Mouse (Mus musculus): ENCODE results near the gene Rtn4rl1. TPM values are rescaled to one million over a fixed set of nuclear protein-coding genes. Genes with fewer than 3 reads are reported as not detected.

The Rtn4rl1 gene
- polyA plus RNA-seq (2012; ENCODE audit: insufficient read depth, insufficient read length, low replicate concordance, missing spikeins): not detected in 2 replicates

DNA sequence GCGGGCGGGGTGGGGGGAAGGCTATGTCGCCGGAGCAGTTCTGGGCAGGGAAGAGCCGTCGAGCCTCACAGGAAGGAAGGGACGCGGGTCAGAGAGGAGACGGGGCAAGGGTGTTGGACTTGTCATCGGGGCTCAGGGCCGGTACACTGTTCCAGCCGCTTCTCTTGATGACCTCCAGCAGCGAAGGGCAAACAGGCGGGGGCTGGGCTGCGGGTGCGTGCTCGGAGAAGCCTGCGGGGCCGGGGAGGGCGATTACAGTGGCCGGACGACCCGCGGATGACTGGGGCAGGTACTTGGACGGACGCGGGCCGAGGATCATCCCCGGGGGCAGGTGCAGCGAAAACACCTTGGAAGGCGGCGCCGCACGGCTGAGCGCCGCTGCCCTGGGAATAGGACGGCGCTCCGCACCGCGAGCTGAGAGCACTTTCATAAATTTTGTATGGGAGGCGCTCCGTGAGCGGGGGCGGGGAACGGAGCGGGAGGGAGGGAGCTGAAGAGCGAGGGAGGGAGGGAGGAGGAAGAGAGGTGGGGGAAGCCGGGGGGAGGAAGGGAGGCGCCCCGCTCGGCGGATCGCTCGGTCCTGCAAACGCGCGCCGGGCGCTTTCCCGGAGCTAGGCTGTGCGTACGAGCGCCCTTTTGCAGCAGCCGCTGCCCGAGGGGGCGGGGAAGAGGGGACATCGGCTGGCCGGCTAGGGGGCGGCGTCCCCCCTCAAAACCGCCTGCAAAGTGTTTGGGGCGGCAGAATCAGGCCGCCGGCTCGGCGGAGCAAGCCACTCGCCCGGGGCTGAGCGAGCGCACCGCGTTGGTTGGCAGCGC lies at the start of gene Rtn4rl1:
TSS of gene Rtn4rl1 (plus strand) at position 528 of the 816 bp plus-strand sequence.
- H3K4me1 ChIP-seq (ENCODE audit: control insufficient read depth, insufficient read depth, low read length): peaks cover 27% of the 10 kb centered on the region
- H3K4me3 ChIP-seq (ENCODE audit: insufficient read depth, low read depth, low read length): peak within 1 kb of the TSS; percentile 38
- no peak within 1 kb of the TSS for H3K27ac ChIP-seq (ENCODE audit: insufficient read depth, low read depth, low read length)
- TF ChIP-seq POLR2A (IDR thresholded peaks at IDR 0.05; ENCODE audit: insufficient read depth, low read depth, low read length) (no peak), CTCF (IDR thresholded peaks at IDR 0.05; ENCODE audit: insufficient read depth, low read depth, low read length) (no peak)
- under 1% methylated on average over 83 of the region's 84 CpGs for WGBS

GRCm38 (mm10) chr11:75145841-75146240 lies 47.7 kb upstream of the Rtn4rl1 start:
- WGBS: 80% methylated on average over 2 of the region's 2 CpGs
- Histone ChIP-seq H3K4me1 (ENCODE audit: control insufficient read depth, insufficient read depth, low read length) (peaks cover 8% of the 10 kb centered on the region), H3K4me3 (ENCODE audit: insufficient read depth, low read depth, low read length) (no peak overlapping the region), H3K27ac (ENCODE audit: insufficient read depth, low read depth, low read length) (no peak overlapping the region)
- TF ChIP-seq CTCF (IDR thresholded peaks at IDR 0.05; ENCODE audit: insufficient read depth, low read depth, low read length) (no peak), POLR2A (IDR thresholded peaks at IDR 0.05; ENCODE audit: insufficient read depth, low read depth, low read length) (no peak)

DNA sequence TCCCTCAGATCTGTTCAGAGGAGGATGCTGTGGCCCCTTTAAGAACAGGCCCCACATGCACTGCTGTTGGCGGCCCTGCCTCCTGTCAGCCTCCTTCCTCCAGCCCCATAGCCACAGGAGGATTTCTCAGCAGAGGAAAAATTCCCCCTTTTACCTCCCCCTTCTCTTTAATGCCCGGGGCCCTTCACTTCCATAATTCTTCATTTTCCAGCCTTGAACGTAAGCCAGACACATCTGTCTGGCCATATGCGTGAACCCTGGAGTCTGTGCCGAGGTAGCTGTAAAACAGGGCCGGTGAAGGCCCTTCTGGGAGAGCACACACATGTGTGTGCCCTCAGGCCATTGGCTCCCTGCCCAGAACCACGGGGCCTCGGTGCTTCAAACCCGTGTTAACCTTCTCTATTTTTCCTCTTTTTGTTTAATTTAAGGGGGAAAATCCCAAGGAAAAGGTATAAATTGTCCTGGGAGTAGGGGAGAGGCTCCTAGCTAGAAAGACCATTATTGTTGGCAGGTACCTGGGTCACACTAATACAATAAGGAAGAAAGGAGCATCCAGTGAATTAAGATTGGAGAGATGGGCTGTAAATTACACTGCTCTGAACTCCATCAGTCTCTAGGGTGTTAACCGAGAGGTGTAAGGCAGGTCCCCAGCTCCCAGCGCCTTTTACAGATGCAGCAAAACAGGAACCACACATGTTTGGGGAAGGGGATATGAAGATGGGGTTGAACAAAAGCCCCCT lies 46.3 kb upstream of the Rtn4rl1 start:
- TF ChIP-seq POLR2A (IDR thresholded peaks at IDR 0.05; ENCODE audit: insufficient read depth, low read depth, low read length) (no peak), CTCF (IDR thresholded peaks at IDR 0.05; ENCODE audit: insufficient read depth, low read depth, low read length) (no peak)
- 0 out of 2 replicates have a peak overlapping the region, but pooled peaks have one; percentile 45 for H3K27ac ChIP-seq (ENCODE audit: insufficient read depth, low read depth, low read length)

DNA sequence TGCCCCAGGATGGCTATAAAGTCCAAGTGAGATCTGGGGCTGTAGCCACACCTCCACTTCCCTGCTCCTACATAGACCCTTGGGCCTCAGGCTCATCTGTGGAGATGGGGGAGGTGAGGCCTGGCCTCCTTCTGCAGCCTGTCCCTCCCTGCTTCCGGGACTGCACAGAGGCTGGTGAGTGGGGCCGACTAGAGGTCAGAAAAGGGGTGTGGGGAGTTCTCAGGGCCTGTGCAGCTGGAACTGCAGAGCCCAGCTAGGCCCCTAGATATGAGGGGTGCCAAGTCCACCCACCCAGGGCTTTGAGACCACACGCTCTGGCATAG lies 45.8 kb upstream of the Rtn4rl1 start:
- peaks cover 8% of the 10 kb centered on the region for H3K4me1 ChIP-seq (ENCODE audit: control insufficient read depth, insufficient read depth, low read length)
- no peak overlapping the region for H3K27ac ChIP-seq (ENCODE audit: insufficient read depth, low read depth, low read length)
- 72% methylated on average over 3 of the region's 3 CpGs for WGBS
- no peak for TF ChIP-seq CTCF (IDR thresholded peaks at IDR 0.05; ENCODE audit: insufficient read depth, low read depth, low read length)
- TF ChIP-seq POLR2A (IDR thresholded peaks at IDR 0.05; ENCODE audit: insufficient read depth, low read depth, low read length): no peak
- H3K4me3 ChIP-seq (ENCODE audit: insufficient read depth, low read depth, low read length): no peak overlapping the region

More for the DNA sequence above, 46.3 kb upstream of the Rtn4rl1 start:
- Histone ChIP-seq H3K4me3 (ENCODE audit: insufficient read depth, low read depth, low read length) (no peak overlapping the region), H3K4me1 (ENCODE audit: control insufficient read depth, insufficient read depth, low read length) (peaks cover 8% of the 10 kb centered on the region)
- 63% methylated on average over 11 of the region's 11 CpGs for WGBS

DNA sequence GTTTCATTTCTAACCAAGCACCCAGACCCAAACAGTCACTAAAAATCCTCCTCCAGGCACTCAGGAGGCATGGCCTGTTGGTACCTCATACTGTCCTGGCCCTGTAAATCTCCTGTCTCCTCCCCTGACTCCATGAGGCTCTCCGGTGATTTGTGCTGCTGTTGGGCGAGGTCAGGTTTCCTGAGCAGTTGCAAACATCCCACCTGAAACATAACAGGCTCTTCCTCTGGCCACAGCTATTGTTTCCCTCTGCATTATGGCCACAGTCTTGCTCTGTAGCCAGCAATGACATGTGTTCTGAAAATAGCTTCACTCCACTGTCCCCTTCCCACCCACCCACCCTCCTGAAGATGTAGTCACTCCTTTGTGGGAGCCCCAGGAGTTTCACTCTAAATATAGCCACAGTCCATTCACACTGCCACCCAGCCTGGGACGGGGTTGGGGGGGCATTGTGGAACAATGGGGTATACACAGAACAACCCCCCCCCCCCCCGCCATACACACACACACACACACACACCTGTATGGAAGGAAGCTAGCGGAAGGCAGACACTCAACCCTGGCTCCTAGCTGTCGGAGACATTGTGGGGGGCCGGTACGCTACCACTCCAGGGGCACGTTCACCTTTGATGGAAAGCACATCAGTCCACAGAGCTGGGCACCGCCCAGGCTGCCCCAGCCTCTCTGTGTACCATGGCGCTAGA lies 45.1 kb upstream of the Rtn4rl1 start:
- Histone ChIP-seq H3K4me3 (ENCODE audit: insufficient read depth, low read depth, low read length) (no peak overlapping the region), H3K27ac (ENCODE audit: insufficient read depth, low read depth, low read length) (no peak overlapping the region), H3K4me1 (ENCODE audit: control insufficient read depth, insufficient read depth, low read length) (peaks cover 8% of the 10 kb centered on the region)
- 90% methylated on average over 11 of the region's 11 CpGs for WGBS
- TF ChIP-seq CTCF (IDR thresholded peaks at IDR 0.05; ENCODE audit: insufficient read depth, low read depth, low read length) (no peak), POLR2A (IDR thresholded peaks at IDR 0.05; ENCODE audit: insufficient read depth, low read depth, low read length) (no peak)

- H3K27ac ChIP-seq (ENCODE audit: insufficient read depth, low read depth, low read length): no peak overlapping the region
- H3K4me1 ChIP-seq (ENCODE audit: control insufficient read depth, insufficient read depth, low read length): peaks cover 8% of the 10 kb centered on the region
- no peak overlapping the region for H3K4me3 ChIP-seq (ENCODE audit: insufficient read depth, low read depth, low read length)
- 80% methylated on average over 1 of the region's 1 CpGs for WGBS
- TF ChIP-seq CTCF (IDR thresholded peaks at IDR 0.05; ENCODE audit: insufficient read depth, low read depth, low read length) (no peak), POLR2A (IDR thresholded peaks at IDR 0.05; ENCODE audit: insufficient read depth, low read depth, low read length) (no peak)
Measured at GRCm38 (mm10) chr11:75150346-75150745, 43.2 kb upstream of the Rtn4rl1 start.

GRCm38 (mm10) chr11:75152603-75153557 lies 40.7 kb upstream of the Rtn4rl1 start:
- TF ChIP-seq POLR2A (IDR thresholded peaks at IDR 0.05; ENCODE audit: insufficient read depth, low read depth, low read length): no peak
- no peak for TF ChIP-seq CTCF (IDR thresholded peaks at IDR 0.05; ENCODE audit: insufficient read depth, low read depth, low read length)
- H3K27ac ChIP-seq (ENCODE audit: insufficient read depth, low read depth, low read length): no peak overlapping the region
- WGBS: 86% methylated on average over 18 of the region's 18 CpGs
- peaks cover 8% of the 10 kb centered on the region for H3K4me1 ChIP-seq (ENCODE audit: control insufficient read depth, insufficient read depth, low read length)
- no peak overlapping the region for H3K4me3 ChIP-seq (ENCODE audit: insufficient read depth, low read depth, low read length)

GRCm38 (mm10) chr11:75154053-75154585 lies 39.5 kb upstream of the Rtn4rl1 start:
- TF ChIP-seq CTCF (IDR thresholded peaks at IDR 0.05; ENCODE audit: insufficient read depth, low read depth, low read length): no peak
- Histone ChIP-seq H3K4me1 (ENCODE audit: control insufficient read depth, insufficient read depth, low read length) (peaks cover 8% of the 10 kb centered on the region), H3K4me3 (ENCODE audit: insufficient read depth, low read depth, low read length) (no peak overlapping the region), H3K27ac (ENCODE audit: insufficient read depth, low read depth, low read length) (no peak overlapping the region)
- 74% methylated on average over 6 of the region's 6 CpGs for WGBS

Data from olfactory bulb, adult 2 months (tissue).